Comparison of ENCODE assay signal across 9 mouse cellular contexts in genomic region chr12:112618981-112619685, GRCm38 (mm10). TPM values are rescaled to one million over a fixed set of nuclear protein-coding genes. Genes with fewer than 3 reads are reported as not detected.
DNase-seq lines count a peak whose midpoint lies in the region; ATAC-seq lines count a peak whose summit lies in the region.
"Had no signal": no experiment of that assay in that cellular context is flagged by ENCODE, and none has a peak within 500 bp of the region (broad histone marks: within the 10 kb centered on the region; RNA-seq: fewer than 3 reads in every experiment).

No protein-coding gene starts in this region.

- H3K27me3 ChIP-seq in forebrain, embryonic 10.5 days (ENCODE audit: poor library complexity, severe bottlenecking): peaks cover 51% of the 10 kb centered on the region
- peaks cover 12% of the 10 kb centered on the region for H3K27me3 ChIP-seq in limb, embryonic 11.5 days (ENCODE audit: control insufficient read depth, insufficient read depth, low read length)
- H3K27me3 ChIP-seq: Patski had no signal

- DNase-seq in heart, adult 11 months: peak; percentile 98
- no peak for DNase-seq in heart, postnatal 25 days (ENCODE audit: low spot score)
- peak; percentile 26 for DNase-seq in forebrain, embryonic 10.5 days (ENCODE audit: extremely low spot score, low spot score)
- peak; percentile 35 for DNase-seq in limb, embryonic 11.5 days (ENCODE audit: low spot score)
- peak; percentile 40 for DNase-seq in neural tube, embryonic 10.5 days (ENCODE audit: extremely low spot score, low spot score)
- no peak for DNase-seq in right cerebral cortex, adult 18-20 months
- no peak for DNase-seq in adrenal gland, adult 8-10 months

- ATAC-seq in hematopoietic stem cell, adult 5-6 weeks (replicated peaks in 1 of 2; ENCODE audit: insufficient read depth in 1 of 2, low FRiP score in 2 of 2, low TSS enrichment in 1 of 2, low read depth in 1 of 2, poor library complexity in 2 of 2, severe bottlenecking in 2 of 2): peak; percentile 2 to 8; a peak in 2 of 4 replicates
- no peak for ATAC-seq in limb, embryonic 11.5 days (ENCODE audit: insufficient number of reproducible peaks, low FRiP score, low TSS enrichment, low read depth)

- H3K4me1 ChIP-seq in forebrain, embryonic 10.5 days: peaks cover 54% of the 10 kb centered on the region
- peaks cover 15% of the 10 kb centered on the region for H3K4me1 ChIP-seq in limb, embryonic 11.5 days (ENCODE audit: control insufficient read depth, insufficient read depth, low read length)

- H3K4me2 ChIP-seq in limb, embryonic 11.5 days (ENCODE audit: low read depth, severe bottlenecking): peak overlapping the region; percentile 95

- peak overlapping the region; percentile 69; the same call in 1 of the 2 replicates for H3K27ac ChIP-seq in forebrain, embryonic 10.5 days
- H3K27ac ChIP-seq in limb, embryonic 11.5 days (replicated peaks; ENCODE audit: low read depth, low read length): no peak overlapping the region

- no peaks in the 10 kb centered on the region for H3K36me3 ChIP-seq in forebrain, embryonic 10.5 days (replicated peaks)
- no peaks in the 10 kb centered on the region for H3K36me3 ChIP-seq in limb, embryonic 11.5 days (ENCODE audit: control insufficient read depth, insufficient read depth, low read length)

- no peaks in the 10 kb centered on the region for H3K9me3 ChIP-seq in forebrain, embryonic 10.5 days
- no peaks in the 10 kb centered on the region for H3K9me3 ChIP-seq in limb, embryonic 11.5 days (ENCODE audit: control insufficient read depth, low read length)

- intact Hi-C loops in heart, postnatal 25 days (cut with DNase I): loop anchor here (5.0 kb wide), 1 partner anchor 122 kb away; no protein-coding TSS in a partner anchor

- 19% methylated on average over 13 of the region's 13 CpGs for WGBS in forebrain, embryonic 10.5 days
- WGBS in limb, embryonic 11.5 days: 22% methylated on average over 13 of the region's 13 CpGs

- peak overlapping the region; percentile 70; the same call in 1 of the 2 replicates for H3K9ac ChIP-seq in limb, embryonic 11.5 days (ENCODE audit: low read length)

- peak overlapping the region; percentile 55 for H3K4me3 ChIP-seq in forebrain, embryonic 10.5 days
- H3K4me3 ChIP-seq in limb, embryonic 11.5 days (ENCODE audit: low read depth, low read length): peak overlapping the region; percentile 41

RNA-seq across cellular contexts. Expression of gene Adssl1, which starts 0.7 kb away (rescaled TPM):
- total RNA-seq in heart, postnatal 25 days (2021): 100 to 1,000 TPM; 147 TPM
- 4.9 and 6.6 TPM in 2 replicates for polyA plus RNA-seq in forebrain, embryonic 10.5 days (2016; fragmentation: Nextera tagmentation; extraction: Ambion mirVana)
- total RNA-seq in hematopoietic stem cell, adult 5-6 weeks (2017): 38.0 and 49.7 TPM in 2 replicates
- polyA plus RNA-seq in limb, embryonic 11.5 days (2014; fragmentation: Nextera tagmentation; extraction: Ambion mirVana): 4.4 and 5.1 TPM in 2 replicates
- total RNA-seq in adrenal gland, adult 8-10 months (2022): 10 to 100 TPM; 15.2 to 53.1 (median 30.7) TPM

RNA-seq across cellular contexts. Expression of gene Siva1, which starts 25.3 kb away (rescaled TPM):
- 10 to 100 TPM; 29.5 to 35.7 TPM for total RNA-seq in heart, postnatal 25 days (2021)
- 361 and 369 TPM in 2 replicates for polyA plus RNA-seq in forebrain, embryonic 10.5 days (2016; fragmentation: Nextera tagmentation; extraction: Ambion mirVana)
- total RNA-seq in hematopoietic stem cell, adult 5-6 weeks (2017): 146 and 161 TPM in 2 replicates
- polyA plus RNA-seq in limb, embryonic 11.5 days (2014; fragmentation: Nextera tagmentation; extraction: Ambion mirVana): 294 TPM in 2 replicates
- total RNA-seq in adrenal gland, adult 8-10 months (2022): 10 to 100 TPM; 37.0 to 73.9 (median 51.5) TPM

RNA-seq across cellular contexts. Expression of gene Inf2, which starts 30.5 kb away (rescaled TPM):
- total RNA-seq in heart, postnatal 25 days (2021): 10 to 100 TPM; 15.8 to 20.0 TPM
- polyA plus RNA-seq in forebrain, embryonic 10.5 days (2016; fragmentation: Nextera tagmentation; extraction: Ambion mirVana): 1.1 and 1.3 TPM in 2 replicates
- 6.6 and 10.1 TPM in 2 replicates for total RNA-seq in hematopoietic stem cell, adult 5-6 weeks (2017)
- 2.2 and 2.4 TPM in 2 replicates for polyA plus RNA-seq in limb, embryonic 11.5 days (2014; fragmentation: Nextera tagmentation; extraction: Ambion mirVana)
- 10 to 100 TPM; 34.6 to 65.5 (median 48.9) TPM for total RNA-seq in adrenal gland, adult 8-10 months (2022)

RNA-seq across cellular contexts. Expression of gene Akt1, which starts 55.6 kb away (rescaled TPM):
- 100 to 1,000 TPM; 206 to 215 TPM for total RNA-seq in heart, postnatal 25 days (2021)
- polyA plus RNA-seq in forebrain, embryonic 10.5 days (2016; fragmentation: Nextera tagmentation; extraction: Ambion mirVana): 39.2 and 41.9 TPM in 2 replicates
- 84.1 and 92.3 TPM in 2 replicates for total RNA-seq in hematopoietic stem cell, adult 5-6 weeks (2017)
- polyA plus RNA-seq in limb, embryonic 11.5 days (2014; fragmentation: Nextera tagmentation; extraction: Ambion mirVana): 95.4 and 113 TPM in 2 replicates
- 100 to 1,000 TPM; 275 to 460 (median 313) TPM for total RNA-seq in adrenal gland, adult 8-10 months (2022)

RNA-seq across cellular contexts. Expression of gene Zbtb42, which starts 59.5 kb away (rescaled TPM):
- total RNA-seq in heart, postnatal 25 days (2021): 1 to 10 TPM; 6.4 to 6.7 TPM
- polyA plus RNA-seq in forebrain, embryonic 10.5 days (2016; fragmentation: Nextera tagmentation; extraction: Ambion mirVana): 4.1 and 4.3 TPM in 2 replicates
- 2.5 and 2.9 TPM in 2 replicates for total RNA-seq in hematopoietic stem cell, adult 5-6 weeks (2017)
- 0.82 and 1.6 TPM in 2 replicates for polyA plus RNA-seq in limb, embryonic 11.5 days (2014; fragmentation: Nextera tagmentation; extraction: Ambion mirVana)
- 10 to 100 TPM in 3 of 4 experiments, 1 to 10 TPM in 1; 8.7 to 20.1 (median 15.9) TPM for total RNA-seq in adrenal gland, adult 8-10 months (2022)

Comparison
In these comparisons a context has a peak if more than half of its experiments do, and no peak if none do; other contexts are left out.
1. DNase-seq: peak in heart, adult 11 months (single experiment), forebrain, embryonic 10.5 days (single experiment), limb, embryonic 11.5 days (single experiment) and neural tube, embryonic 10.5 days (single experiment); none in heart, postnatal 25 days (single experiment), right cerebral cortex, adult 18-20 months (single experiment) and adrenal gland, adult 8-10 months (single experiment).